Mouse (Mus musculus): Measurements from ENCODE around the gene Ntrk1.

Ntrk1 gene

GRCm38 (mm10) chr3:87785156-87785555, 9.8 kb downstream of the Ntrk1 start:
- DNase-seq: no peak

GRCm38 (mm10) chr3:87783282-87784023, 11.5 kb downstream of the Ntrk1 start:
- no peak for DNase-seq

- DNase-seq: no peak
Measured at GRCm38 (mm10) chr3:87779086-87779485, 15.9 kb downstream of the Ntrk1 start.

GRCm38 (mm10) chr3:87778283-87778682, 16.7 kb downstream of the Ntrk1 start:
- peak; percentile 28 for DNase-seq

- peak; percentile 90 for DNase-seq
Measured at GRCm38 (mm10) chr3:87771088-87771487, 23.9 kb downstream of the Ntrk1 start.

- DNase-seq: peak; percentile 74
Measured at GRCm38 (mm10) chr3:87770280-87770679, 24.7 kb downstream of the Ntrk1 start.

GRCm38 (mm10) chr3:87769506-87769905, 25.5 kb downstream of the Ntrk1 start:
- no peak for DNase-seq

GRCm38 (mm10) chr3:87768844-87769243, 26.1 kb downstream of the Ntrk1 start:
- DNase-seq: peak; percentile 89

- no peak for DNase-seq
Measured at GRCm38 (mm10) chr3:87768431-87768830, 26.5 kb downstream of the Ntrk1 start.

- peak; percentile 73 for DNase-seq
Measured at GRCm38 (mm10) chr3:87767764-87768163, 27.2 kb downstream of the Ntrk1 start.

GRCm38 (mm10) chr3:87766284-87766667, 28.7 kb downstream of the Ntrk1 start:
- no peak for DNase-seq

GRCm38 (mm10) chr3:87765631-87766283, 29.2 kb downstream of the Ntrk1 start:
- DNase-seq: no peak

GRCm38 (mm10) chr3:87765091-87765490, 29.9 kb downstream of the Ntrk1 start:
- peak; percentile 68 for DNase-seq

GRCm38 (mm10) chr3:87764506-87764905, 30.5 kb downstream of the Ntrk1 start:
- DNase-seq: peak; percentile 30

GRCm38 (mm10) chr3:87763683-87764289, 31.2 kb downstream of the Ntrk1 start:
- DNase-seq: peak; percentile 79

GRCm38 (mm10) chr3:87763202-87763601, 31.8 kb downstream of the Ntrk1 start:
- no peak for DNase-seq

- DNase-seq: peak; percentile 70
Measured at GRCm38 (mm10) chr3:87761408-87762375, 33.3 kb downstream of the Ntrk1 start.

- DNase-seq: no peak
Measured at GRCm38 (mm10) chr3:87758641-87759040, 36.3 kb downstream of the Ntrk1 start.

GRCm38 (mm10) chr3:87756488-87756887, 38.5 kb downstream of the Ntrk1 start:
- DNase-seq: no peak

- DNase-seq: peak; percentile 88
Measured at GRCm38 (mm10) chr3:87755964-87756363, 39.0 kb downstream of the Ntrk1 start.

GRCm38 (mm10) chr3:87753829-87754228, 41.1 kb downstream of the Ntrk1 start:
- no peak for DNase-seq

GRCm38 (mm10) chr3:87752567-87752966, 42.4 kb downstream of the Ntrk1 start:
- DNase-seq: no peak

- no peak for DNase-seq
Measured at GRCm38 (mm10) chr3:87749977-87750376, 45.0 kb downstream of the Ntrk1 start.

All from kidney, adult 9 months (tissue).